Mouse (Mus musculus) right cerebral cortex, postnatal 4 days (tissue): ENCODE measurements at regions not wholly inside any gene's neighbourhood (a gene's known extent, or its start where the extent isn't known, plus 50 kb on each side); places are given as distances from the start of the nearest gene placed in this dataset.

Experiments
- DNase-seq: peaks from one replicate; pipeline ENCODE4 v3.0.0-alpha.2; 2022

DNA sequence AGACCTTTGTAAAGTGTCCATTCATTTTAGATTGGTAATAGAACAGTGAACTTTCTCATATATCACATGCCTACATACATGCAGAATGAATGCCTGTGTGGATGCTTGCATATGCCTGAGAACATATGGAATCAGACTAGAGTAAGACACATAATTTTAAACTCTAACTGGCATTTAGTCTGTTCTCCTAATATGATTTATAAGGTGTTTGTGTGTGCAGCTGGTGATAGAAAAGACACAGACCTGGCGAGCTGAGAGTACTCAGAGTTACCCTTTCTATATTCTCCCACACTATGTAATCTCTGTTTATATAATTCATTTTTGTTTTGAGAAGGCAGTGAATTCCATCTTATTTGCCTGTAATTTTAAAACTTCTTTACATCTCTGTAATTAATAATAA lies 517.4 kb upstream of the Fam241a start:
- DNase-seq = no peak

DNA sequence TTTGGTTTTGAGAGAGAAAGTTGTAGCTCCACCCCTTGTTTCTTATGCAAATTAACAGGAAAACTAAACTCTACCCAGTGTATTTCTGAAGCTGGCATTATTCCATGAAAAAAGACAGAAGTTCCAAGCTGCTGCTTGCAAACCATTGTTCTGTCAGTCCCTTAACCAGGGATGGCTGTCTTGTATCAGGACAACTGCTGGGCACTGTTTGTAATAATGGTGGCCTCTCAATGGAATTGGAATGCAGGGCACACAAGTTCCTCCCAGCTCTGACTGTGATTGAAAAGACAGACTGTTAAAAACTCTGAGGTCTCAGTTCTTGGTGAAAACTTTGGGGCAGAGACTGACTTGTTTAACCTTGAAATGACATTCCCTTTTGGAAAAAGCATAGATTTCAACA lies 516.0 kb upstream of the Fam241a start:
- DNase-seq = no peak

DNA sequence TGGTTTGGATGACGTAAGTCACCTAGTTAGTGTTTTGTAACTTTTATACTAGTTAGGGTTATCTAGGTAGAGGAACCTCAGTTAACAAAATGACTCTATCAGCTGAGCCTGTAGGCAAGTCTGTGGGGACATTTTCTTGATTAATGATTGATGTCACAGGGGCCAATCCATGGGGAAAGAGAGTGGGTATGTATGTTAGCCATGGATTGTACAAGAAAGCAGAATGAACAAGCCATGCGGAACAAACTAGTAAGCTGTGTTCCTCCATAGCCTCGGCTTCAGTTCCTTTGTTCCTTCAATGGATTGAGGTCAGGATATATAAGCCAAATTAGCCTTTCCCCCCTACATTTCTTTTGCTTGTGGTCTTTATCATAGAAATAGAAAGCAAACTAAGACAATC lies 498.7 kb upstream of the Fam241a start:
- no peak for DNase-seq

DNA sequence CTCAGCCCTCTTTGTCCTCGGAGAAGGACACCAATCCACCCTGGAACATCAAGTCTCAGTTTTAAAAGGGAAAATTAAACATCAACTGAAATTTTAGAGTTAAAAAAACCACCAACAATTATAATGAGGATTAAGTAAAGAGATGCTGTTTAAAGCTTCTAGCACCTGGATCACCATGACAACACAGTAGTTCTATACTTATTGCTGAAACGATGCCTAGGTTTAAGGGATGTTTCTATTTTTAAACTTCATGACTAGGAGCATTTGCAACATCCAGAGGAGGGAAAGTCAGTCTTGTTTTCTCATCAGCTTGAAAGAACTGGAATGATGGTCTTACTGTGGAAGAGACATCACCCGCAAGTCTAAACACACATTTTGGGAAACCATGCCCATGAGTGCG lies 484.5 kb upstream of the Fam241a start:
- no peak for DNase-seq

DNA sequence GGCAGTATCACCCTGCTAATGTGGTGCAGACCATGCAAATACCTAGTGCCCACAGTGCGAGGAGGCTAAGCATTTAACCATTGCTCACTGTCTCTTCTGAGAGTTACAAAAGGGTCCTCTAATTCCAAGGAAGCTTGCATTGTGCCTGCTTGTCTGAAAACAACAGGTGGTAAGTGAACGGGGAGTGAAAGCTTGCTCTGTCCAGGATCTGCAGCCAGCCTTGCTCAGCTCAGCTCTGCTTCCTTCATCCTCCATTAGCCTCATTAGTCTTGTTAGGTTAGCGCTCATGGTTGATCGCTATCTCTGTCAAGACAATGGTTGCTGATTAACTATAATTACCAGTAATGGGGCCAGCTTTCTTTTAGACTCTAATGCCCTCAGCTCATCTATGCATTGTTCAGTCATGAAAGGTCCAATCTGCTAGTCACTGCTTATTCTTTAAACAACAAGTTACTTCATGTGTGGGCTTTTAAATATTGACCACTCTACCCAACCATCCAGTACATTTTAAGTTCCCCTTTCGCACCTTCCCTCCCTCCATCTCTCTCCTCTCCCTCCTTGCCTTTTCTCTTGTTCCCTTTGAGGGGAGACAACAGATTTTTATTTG lies 473.5 kb upstream of the Fam241a start:
- no peak for DNase-seq

DNA sequence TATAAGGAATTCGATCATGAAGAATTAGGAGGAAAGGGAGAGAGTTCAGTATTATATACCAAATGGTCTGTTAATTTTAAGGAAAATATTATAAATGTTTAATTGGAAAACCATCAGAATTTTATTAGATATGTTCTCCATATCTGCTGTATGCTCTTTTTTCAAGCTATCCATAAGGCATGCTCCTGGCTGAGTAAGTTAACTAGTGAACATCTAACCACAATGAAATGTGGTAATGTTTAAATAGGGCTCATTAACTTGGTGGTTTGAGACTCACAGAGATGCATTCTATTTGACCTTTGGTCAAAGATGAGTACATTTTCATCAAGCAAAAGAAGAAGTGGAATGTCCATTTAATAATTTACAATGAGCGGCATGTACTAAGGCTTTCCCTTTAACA lies 466.2 kb upstream of the Fam241a start:
- DNase-seq = no peak

DNA sequence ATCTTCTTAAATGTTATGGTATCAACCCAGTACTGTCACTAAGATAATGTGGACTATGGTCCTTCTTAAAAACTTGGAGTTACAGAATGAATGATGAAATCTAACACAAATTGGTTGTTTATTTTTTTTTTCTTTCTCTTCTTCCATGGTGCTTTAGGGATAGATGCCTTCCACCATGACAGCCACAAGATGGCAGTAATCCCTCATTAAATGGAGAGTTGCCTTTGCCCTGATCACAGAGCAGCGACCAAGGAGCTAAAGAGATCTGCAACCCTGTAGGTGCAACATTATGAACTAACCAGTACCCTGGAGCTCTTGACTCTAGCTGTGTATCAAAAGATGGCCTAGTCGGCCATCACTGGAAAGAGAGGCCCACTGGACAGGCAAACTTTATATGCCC lies 453.0 kb upstream of the Fam241a start:
- DNase-seq = peak; percentile 24

DNA sequence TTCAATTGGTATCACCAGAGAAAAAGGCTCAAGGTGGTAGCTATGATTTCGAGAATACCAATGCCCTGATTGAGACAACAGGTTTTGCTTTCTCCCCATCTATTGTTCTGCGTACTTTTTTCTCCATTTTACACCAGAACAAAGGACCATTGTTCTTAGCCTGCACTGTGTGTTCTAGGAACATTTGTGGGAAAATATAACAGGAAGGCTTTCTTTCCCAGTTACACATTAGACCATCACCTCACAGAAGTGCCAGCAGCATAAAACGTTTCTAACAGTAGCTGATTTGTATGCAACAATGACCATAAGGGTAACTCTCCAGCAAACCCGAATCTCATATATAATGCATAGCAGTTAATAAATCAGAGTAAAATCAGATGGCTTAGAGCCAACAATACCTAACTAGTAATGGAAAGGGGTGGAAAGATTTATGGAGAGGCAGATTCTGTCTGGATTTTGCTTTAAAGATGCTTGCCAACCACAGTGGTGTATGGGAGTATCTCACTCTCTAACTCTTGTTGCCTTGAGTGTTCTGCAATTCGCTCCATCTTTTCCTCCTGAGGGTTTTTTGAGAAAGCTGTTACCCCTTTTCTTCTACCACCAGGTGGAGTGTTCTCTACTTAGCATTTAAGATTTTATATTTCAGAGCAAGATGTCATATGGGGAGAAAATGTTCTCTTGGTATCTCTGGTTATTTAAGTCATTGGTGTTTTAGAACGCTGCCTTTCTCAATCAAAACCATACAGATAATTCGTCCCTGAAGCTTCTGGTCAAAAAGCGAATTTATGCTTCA lies 451.9 kb upstream of the Fam241a start:
- no peak for DNase-seq

DNA sequence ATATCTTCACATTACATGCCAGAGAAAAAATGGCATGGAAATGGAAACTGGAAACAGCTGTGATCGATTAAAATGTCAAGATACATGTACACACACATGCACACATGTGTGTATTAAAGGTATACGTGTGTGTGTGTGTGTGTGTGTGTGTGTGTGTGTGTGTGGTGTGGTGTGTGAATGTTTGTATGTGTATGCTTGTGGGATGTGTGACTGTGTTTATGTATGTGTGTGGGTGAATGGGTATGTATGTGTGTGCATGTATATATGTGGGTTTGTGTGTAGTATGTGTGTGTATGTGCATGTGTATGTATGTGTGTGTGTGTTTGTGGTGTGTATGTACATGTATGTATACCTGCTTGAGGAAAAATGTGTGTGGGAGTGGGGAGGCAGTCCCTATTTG lies 441.4 kb upstream of the Fam241a start:
- DNase-seq = no peak

DNA sequence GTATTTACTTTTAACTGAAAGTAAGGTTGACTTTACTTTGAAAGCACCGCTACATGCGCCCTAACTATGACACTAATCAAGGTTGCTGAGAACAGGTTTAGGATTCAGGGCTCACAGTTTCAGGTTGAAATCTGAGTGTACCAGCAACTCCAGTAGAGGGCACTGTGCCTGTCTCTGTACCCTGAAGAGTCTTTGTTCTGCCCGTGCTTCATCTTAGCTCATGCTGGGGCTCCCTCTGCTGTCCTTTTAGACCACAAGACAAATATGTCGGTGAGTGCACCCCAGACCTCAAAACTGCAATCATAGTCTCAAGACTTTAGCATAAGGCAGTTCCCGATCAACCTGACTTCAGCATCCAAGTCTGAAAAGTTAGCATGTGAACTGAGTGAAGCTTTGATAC lies 440.9 kb upstream of the Fam241a start:
- peak; percentile 63 for DNase-seq

DNA sequence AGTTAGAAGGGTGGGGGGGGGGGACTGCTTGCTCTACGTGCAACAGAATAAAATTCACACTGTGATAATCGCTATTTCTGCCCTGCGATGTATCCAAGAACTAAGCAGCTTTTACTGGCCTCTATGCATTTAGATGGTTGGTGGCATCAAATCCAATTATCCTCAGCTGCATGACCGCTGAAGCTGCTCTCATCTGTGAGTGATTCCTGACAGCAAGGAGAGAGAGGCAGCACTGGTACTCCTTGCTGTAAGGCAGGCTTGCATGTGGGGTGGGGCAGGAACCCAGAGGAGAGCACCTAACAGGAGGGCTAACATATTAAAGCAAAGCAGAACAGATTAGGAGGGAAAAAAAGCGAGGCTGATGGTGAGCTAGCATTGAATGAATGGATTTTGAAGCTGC lies 431.6 kb upstream of the Fam241a start:
- DNase-seq = no peak

DNA sequence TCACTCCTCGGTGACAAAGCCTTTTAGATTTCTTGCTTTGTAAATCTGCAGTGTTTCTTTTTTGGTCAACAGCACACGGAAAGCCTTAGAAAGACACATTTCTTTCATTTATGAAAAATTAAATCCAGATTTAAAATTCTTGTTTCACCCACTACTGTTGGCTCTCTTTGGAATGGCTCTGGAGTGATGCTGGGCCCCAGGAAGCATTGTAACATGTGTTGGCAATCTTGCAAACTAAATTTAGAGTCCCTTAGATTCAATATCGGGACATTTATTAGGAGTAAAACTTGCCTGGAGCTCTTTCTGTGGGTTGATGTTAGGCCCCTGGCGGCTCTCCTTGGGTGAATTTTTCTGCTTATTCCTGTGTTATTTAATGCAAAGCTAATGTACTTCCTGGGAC lies 405.2 kb upstream of the Fam241a start:
- DNase-seq = no peak

DNA sequence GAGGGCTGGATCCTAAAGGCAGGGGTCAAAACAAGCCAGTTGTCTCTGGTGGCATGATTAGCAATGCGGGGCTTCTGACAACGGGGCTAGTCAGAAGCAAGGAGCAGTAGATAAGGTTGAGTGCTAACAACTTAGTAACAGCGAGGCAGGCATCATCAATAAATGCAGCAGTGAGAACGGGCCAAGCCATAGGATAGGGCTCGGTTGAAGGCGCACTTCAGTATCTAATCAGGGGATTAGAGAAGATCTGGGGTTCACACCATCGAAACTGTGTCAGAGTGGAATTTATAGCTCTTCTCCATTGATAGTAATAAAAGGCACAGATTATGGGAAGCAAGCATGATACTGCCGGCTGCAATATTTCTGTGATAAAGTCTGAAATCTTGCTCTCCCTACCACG lies 402.0 kb upstream of the Fam241a start:
- DNase-seq = no peak

DNA sequence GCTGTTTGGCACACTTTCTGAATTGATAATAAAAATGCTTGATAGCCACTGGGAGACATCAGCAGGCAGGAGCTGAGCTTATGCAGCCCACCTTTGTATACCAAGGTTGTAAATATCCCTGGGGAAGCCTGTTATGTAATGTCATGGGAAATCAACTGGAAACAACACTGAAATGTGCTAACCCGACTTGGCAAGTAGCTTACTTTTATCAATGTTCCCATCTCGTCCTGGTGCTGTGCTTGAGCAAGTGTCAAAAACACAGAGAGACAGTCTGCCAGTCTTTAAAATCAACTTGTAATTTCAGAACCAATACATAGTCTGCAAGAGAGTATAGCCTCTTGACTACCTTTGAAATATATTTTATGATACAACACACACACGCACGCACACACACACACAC lies 391.7 kb upstream of the Fam241a start:
- no peak for DNase-seq

DNA sequence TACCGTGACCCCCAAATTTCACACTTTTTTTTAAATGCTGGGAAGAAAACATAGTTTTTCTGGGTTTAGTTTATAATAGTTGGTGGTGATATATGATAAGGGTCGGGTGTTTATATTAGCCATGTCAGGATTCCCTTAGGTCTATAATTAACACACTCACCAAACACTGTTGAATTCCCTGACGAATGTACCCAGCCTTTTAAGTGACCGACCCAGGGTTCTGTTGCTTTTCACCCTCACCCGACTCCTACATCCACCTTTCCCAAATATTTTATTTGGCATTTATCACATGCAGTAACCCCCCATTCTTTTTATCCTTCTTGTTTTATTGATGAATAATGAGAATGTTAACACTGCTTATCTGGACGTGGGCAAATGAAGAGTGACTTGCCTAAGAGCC lies 389.1 kb upstream of the Fam241a start:
- DNase-seq = no peak

DNA sequence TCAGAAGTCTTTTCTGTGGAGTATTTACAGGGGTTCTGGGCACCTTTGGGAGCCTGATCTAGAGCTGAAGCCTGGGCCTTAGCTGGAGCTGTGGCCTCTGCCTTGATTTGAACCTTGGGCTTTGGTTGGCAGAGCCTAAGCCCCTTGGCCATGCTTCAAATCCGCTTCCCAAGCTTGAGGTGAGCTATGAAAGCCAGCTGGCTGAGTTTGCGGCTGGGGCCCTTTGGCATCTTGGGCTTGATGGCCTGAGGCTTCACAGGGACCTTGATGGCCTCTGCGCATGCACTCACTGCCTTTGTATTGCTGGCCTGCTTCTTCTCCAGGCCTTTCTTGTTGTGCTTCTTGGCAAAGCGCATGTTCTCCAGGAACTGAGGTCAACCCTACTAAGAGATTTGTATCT lies 384.5 kb upstream of the Fam241a start:
- no peak for DNase-seq

DNA sequence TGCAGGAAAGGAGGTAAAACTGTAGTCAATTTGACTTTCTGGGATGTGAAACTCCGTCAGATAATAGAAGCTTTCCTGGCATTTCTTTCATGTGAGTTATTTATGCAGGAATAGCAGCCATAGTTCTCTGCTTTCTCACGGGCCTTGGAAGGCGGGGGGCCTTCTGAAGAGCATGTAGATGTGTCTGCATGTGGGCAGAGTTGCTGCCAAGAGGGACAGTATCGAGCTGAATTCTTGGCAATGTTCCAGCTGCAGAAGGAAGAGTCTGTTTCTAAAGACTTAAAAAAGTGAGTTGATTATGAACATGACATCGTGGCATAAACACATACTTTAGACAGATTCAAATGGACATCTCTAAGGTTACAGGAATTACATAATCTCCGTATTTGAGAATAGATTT lies 374.5 kb upstream of the Fam241a start:
- no peak for DNase-seq

DNA sequence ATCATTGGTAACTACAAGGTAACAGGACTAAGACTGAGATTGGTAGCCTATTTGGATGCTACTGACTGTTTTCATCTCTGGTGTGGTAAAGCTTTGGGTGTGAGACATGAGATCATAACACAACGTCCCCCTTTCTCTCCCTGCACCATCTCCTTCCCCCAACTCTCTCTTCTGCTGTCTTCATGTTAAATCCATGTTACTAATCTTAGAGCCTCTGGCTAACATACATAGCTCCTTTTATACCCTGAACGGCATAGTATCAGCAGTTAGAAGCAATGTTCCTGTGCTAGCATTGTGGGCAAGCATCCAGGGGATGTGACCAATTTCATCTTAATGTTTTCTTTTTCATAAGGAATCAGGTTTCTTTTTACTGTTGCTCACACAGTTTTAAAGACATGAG lies 365.1 kb upstream of the Fam241a start:
- no peak for DNase-seq

DNA sequence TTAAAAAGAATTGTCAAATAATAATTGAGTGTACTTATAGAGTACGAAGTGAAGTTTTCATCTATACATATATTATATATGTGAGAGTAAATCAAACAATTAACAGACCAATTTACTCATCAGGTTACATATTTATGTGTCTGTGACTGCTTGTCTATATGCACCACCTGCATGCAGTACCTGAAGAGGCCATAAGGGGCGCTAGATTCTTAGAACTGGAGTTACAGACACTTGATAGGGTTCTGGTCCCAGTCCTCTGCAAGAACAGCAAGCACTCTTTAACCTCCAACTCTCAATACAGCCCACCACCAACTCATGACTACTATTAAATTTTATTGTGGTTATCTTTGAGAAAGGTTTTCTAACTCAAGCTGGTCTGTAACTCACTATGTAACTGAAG lies 351.7 kb upstream of the Fam241a start:
- peak; percentile 6 for DNase-seq

DNA sequence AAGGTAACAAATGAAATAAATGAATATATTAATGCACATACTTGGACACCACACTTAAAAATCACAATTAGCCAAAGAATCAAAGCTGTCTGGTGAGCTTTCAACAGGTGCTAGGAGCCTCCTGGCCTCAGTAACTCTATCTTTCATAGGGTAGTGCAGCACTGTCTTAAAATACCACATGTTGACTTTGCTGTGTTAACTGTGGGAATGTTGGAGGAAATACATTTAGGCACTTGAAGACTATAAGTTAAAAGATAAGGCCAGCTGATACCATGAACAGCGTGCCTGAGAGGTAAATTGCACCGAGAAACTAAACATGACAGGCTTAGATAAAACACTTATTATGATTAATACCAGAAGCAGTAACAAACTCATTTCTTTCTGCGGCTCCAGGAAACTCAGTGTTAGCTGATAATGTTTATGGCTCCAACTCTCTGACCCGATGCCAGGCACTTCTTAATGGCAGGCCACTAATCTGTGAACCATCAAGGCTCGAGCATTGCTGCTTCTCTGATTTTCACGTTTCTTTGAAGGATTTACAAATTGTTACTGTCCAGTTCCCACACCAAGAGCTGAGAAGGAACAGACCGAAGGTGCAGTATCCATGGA lies 343.8 kb upstream of the Fam241a start:
- no peak for DNase-seq

DNA sequence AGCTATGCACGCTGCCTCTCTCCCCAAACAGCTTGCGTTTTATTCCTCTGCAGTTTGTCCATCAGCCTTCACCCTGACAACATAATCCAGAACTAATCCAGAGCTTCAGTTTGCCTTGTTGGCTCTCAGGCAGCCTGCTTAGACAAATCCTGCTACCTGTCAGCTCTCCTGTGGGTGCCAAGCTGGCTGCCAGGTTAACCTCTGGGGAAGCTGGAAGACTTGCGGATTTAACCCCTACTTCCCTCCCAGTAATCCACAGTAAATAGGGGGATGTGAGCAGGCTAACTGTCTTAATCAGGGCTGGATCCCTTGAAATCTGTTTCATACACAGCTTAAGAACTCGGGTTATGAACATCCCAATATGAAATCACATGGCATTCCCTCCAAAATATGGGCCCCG lies 334.3 kb upstream of the Fam241a start:
- no peak for DNase-seq

DNA sequence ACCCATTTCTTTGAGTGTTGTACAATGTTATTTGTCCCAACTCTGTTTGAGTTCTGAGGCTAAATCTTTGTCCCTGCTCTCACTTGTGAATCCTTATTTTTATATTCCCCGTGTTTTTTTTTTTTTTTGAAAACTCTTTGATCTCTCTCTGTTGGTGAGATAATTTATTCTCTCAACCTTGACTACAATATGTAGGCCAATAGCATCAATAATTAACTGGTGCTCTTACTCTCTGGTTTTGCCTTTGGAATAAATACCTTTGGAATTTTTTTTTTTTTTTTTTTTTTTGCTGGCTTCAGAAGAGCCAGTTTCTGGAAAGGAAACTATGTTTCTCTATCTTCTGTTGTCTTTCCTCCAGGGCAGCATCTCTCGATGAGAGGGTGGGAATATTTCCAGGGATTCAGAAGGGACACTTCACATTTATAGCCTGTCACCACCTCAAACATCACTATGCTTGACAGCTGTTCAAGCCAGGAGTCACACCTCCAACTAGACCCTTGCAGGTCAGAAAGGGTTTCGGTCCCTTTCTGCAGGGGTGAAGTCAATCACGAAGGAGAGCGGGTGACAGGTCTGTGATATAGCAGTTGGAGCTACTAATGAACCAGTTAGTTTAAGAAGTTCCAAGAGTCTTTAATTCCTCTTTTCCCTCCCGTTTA lies 330.9 kb upstream of the Fam241a start:
- no peak for DNase-seq

DNA sequence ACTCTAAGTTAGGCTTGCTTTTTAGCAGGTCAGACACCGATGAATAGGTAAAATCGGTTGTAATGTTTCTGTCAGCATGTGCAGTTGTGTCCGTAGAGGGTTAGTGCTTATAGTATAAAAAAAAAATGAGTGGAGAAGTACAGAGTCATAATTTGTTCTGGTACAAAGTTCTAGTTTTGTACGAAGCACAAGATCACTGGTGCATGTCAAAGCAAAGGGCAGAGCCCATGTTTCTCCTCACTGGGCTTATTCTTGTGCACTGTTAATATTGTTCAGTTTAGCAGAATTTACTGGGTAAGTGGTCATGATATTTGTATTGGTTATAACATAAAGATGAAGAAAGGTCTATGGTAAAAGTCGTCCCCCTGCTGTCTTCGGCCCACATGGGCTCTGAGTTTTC lies 330.4 kb upstream of the Fam241a start:
- no peak for DNase-seq

DNA sequence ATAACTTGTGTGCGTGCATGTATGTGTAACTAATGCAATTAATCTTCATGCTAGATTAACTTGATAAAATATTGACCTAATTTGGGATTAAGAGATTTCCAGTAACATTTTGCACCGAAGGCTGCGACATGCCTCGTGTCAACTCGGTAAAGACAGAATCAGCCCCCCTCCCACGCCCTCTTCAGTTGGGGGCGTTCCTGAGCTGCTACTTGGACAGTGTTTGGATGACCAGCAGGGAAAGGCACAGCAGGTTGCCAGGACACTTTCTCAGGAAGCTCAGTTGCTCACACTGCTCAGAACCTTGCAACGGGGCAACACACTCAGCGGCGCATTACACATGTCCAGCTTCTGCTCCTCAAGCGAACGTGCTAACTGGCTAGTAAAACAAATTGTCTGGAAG lies 326.2 kb upstream of the Fam241a start:
- DNase-seq = no peak
